Mouse (Mus musculus): ENCODE measurements at regions not wholly inside any gene's neighbourhood (a gene's known extent, or its start where the extent isn't known, plus 50 kb on each side); places are given as distances from the start of the nearest gene placed in this dataset.

- no peak for DNase-seq (ENCODE audit: low spot score in 2 of 2)
Measured at GRCm38 (mm10) chr9:84408260-84409203, 483.6 kb downstream of the Bckdhb start.

Measured in right cerebral cortex, postnatal 10 days (tissue).